22 mouse cellular contexts compared by ENCODE assay signal in the genomic region with DNA sequence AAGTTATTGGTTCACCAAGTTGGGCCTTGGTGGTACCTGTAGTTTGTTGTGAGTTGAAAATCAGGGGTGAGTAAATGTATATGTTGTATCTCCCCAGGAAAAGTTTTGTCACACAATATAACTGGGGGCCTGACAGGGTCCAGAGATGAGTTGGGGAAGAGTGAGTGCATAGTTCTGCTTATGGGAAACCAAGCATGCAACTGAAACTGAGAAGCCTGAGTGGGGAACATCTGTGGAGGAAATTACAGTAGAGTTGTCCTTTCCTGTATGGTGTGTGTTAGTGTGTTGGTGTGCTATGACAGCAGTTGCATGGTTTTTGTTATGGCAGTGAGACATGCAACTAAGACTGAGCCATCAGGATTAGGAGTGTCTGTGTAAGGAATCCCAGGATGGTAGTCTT. TPM values are rescaled to one million over a fixed set of nuclear protein-coding genes. Genes with fewer than 3 reads are reported as not detected.
"Had no signal": no experiment of that assay in that cellular context is flagged by ENCODE, and none has a peak within 500 bp of the region (broad histone marks: within the 10 kb centered on the region; RNA-seq: fewer than 3 reads in every experiment).

No protein-coding gene starts in this region.

- DNase-seq: kidney, adult 8-10 months; kidney, postnatal 36 days; lung, embryonic 14.5 days; lung, postnatal 10 days; lung, postnatal 4 days; right cerebral cortex, postnatal 14 days had no signal

- H3K36me3 ChIP-seq: limb, embryonic 10.5 days; liver, embryonic 15.5 days; midbrain, embryonic 12.5 days; neural tube, embryonic 13.5 days had no signal

- H3K4me3 ChIP-seq: limb, embryonic 10.5 days; liver, embryonic 15.5 days; midbrain, embryonic 12.5 days; neural tube, embryonic 13.5 days had no signal

- H3K27me3 ChIP-seq: liver, embryonic 15.5 days; midbrain, embryonic 12.5 days; neural tube, embryonic 13.5 days had no signal

- H3K4me1 ChIP-seq: limb, embryonic 10.5 days; liver, embryonic 15.5 days; midbrain, embryonic 12.5 days; neural tube, embryonic 13.5 days had no signal

- H3K9me3 ChIP-seq: limb, embryonic 10.5 days; liver, embryonic 15.5 days; midbrain, embryonic 12.5 days; neural tube, embryonic 13.5 days had no signal

- ATAC-seq: intestine, embryonic 16.5 days; midbrain, embryonic 16.5 days had no signal

- H3K4me2 ChIP-seq: liver, embryonic 11.5 days; liver, embryonic 15.5 days; lung, embryonic 14.5 days; midbrain, embryonic 12.5 days; neural tube, embryonic 13.5 days had no signal

- H3K9ac ChIP-seq: liver, embryonic 15.5 days; lung, embryonic 14.5 days; midbrain, embryonic 12.5 days; neural tube, embryonic 13.5 days had no signal

- H3K27ac ChIP-seq: limb, embryonic 10.5 days; liver, embryonic 15.5 days; midbrain, embryonic 12.5 days; neural tube, embryonic 13.5 days; stomach, postnatal 0 days had no signal

RNA-seq across cellular contexts. Expression of a gene that starts 3.4 kb away (rescaled TPM):
- total RNA-seq: layer of hippocampus, adult 18-20 months; layer of hippocampus, postnatal 14 days; left cerebral cortex, adult 18-20 months; left cerebral cortex, postnatal 10 days; megakaryocyte-erythroid progenitor cell, adult 5-6 weeks had no signal
- polyA plus RNA-seq: intestine, embryonic 16.5 days; kidney, embryonic 16.5 days; limb, embryonic 10.5 days; limb, embryonic 14.5 days; liver, embryonic 15.5 days; lung, embryonic 14.5 days; midbrain, embryonic 12.5 days; midbrain, embryonic 16.5 days; neural tube, embryonic 13.5 days; stomach, postnatal 0 days; urinary bladder, adult 2 months had no signal
